Comparison of ENCODE assay signal across 31 mouse cellular contexts in genomic region chr5:71842241-71842640, GRCm38 (mm10).
DNase-seq lines count a peak whose midpoint lies in the region; ATAC-seq lines count a peak whose summit lies in the region.
"Had no signal": no experiment of that assay in that cellular context is flagged by ENCODE, and none has a peak within 500 bp of the region (broad histone marks: within the 10 kb centered on the region; RNA-seq: fewer than 3 reads in every experiment).

No protein-coding gene starts in this region.

- DNase-seq in layer of hippocampus, adult 9-11 months, result peak; percentile 19
- no peak for DNase-seq in layer of hippocampus, postnatal 14 days (ENCODE audit: low spot score in 2 of 2)
- DNase-seq in brain, adult 2 months (ENCODE audit: low read depth, low spot score), result peak; percentile 67
- peak; percentile 47 for DNase-seq in brain, embryonic 18.5 days (ENCODE audit: low read depth, low spot score)
- no peak for DNase-seq in ovary, adult 18-20 months (ENCODE audit: low spot score)
- DNase-seq: adrenal gland, adult 2 months; adrenal gland, postnatal 14 days; B cell, adult 2 months; cerebellum, adult 11 months; cerebellum, adult 2 months; cerebellum, adult 9-11 months; cerebellum, postnatal 36 days; embryo, embryonic 11 days; gastrocnemius, adult 2 months; gastrocnemius, postnatal 14 days; heart, adult 11 months; heart, postnatal 36 days; kidney, adult 11 months had no signal

- no peaks in the 10 kb centered on the region for H3K27me3 ChIP-seq in forebrain, embryonic 16.5 days (replicated peaks; ENCODE audit: control insufficient read depth, insufficient read depth, low read length)
- H3K27me3 ChIP-seq in forebrain, embryonic 12.5 days, result no peaks in the 10 kb centered on the region
- H3K27me3 ChIP-seq: CH12.LX; embryonic facial prominence, embryonic 13.5 days; hindbrain, embryonic 13.5 days; intestine, embryonic 15.5 days had no signal

- no peaks in the 10 kb centered on the region for H3K9me3 ChIP-seq in forebrain, embryonic 16.5 days (ENCODE audit: control insufficient read depth, low read length)
- no peaks in the 10 kb centered on the region for H3K9me3 ChIP-seq in forebrain, embryonic 12.5 days
- H3K9me3 ChIP-seq: embryonic facial prominence, embryonic 10.5 days; embryonic facial prominence, embryonic 13.5 days; G1E; hindbrain, embryonic 10.5 days; hindbrain, embryonic 13.5 days; intestine, embryonic 15.5 days had no signal

- peak; percentile 64; the same call in 1 of the 2 replicates for ATAC-seq in forebrain, embryonic 16.5 days
- ATAC-seq in forebrain, embryonic 12.5 days (ENCODE audit: low FRiP score), result no peak
- ATAC-seq: hindbrain, embryonic 16.5 days; intestine, embryonic 15.5 days; Patski had no signal

- H3K4me1 ChIP-seq in forebrain, embryonic 16.5 days (replicated peaks; ENCODE audit: control insufficient read depth, insufficient read depth, low read length), result no peaks in the 10 kb centered on the region
- H3K4me1 ChIP-seq in forebrain, embryonic 12.5 days, result no peaks in the 10 kb centered on the region
- H3K4me1 ChIP-seq: embryonic facial prominence, embryonic 10.5 days; embryonic facial prominence, embryonic 13.5 days; hindbrain, embryonic 10.5 days; hindbrain, embryonic 13.5 days; intestine, embryonic 15.5 days had no signal

- H3K4me2 ChIP-seq in forebrain, embryonic 16.5 days (ENCODE audit: low read length), result no peak overlapping the region
- H3K4me2 ChIP-seq in forebrain, embryonic 12.5 days, result no peak overlapping the region
- H3K4me2 ChIP-seq: embryonic facial prominence, embryonic 13.5 days; heart, embryonic 11.5 days; hindbrain, embryonic 13.5 days; intestine, embryonic 15.5 days had no signal

- no peak overlapping the region for H3K4me3 ChIP-seq in forebrain, embryonic 16.5 days (replicated peaks; ENCODE audit: low read length)
- no peak overlapping the region for H3K4me3 ChIP-seq in forebrain, embryonic 12.5 days (replicated peaks)
- H3K4me3 ChIP-seq: embryonic facial prominence, embryonic 10.5 days; embryonic facial prominence, embryonic 13.5 days; erythroblast, embryonic 14.5 days; gastrocnemius, adult 2 months; hindbrain, embryonic 10.5 days; hindbrain, embryonic 13.5 days; intestine, embryonic 15.5 days had no signal

- no peak overlapping the region for H3K27ac ChIP-seq in forebrain, embryonic 16.5 days (ENCODE audit: low read length)
- H3K27ac ChIP-seq in forebrain, embryonic 12.5 days, result no peak overlapping the region
- H3K27ac ChIP-seq: embryonic facial prominence, embryonic 10.5 days; embryonic facial prominence, embryonic 13.5 days; gastrocnemius, adult 2 months; hindbrain, embryonic 10.5 days; hindbrain, embryonic 13.5 days; intestine, embryonic 15.5 days had no signal

- H3K9ac ChIP-seq in forebrain, embryonic 16.5 days (replicated peaks; ENCODE audit: low read depth, low read length), result no peak overlapping the region
- no peak overlapping the region for H3K9ac ChIP-seq in forebrain, embryonic 12.5 days
- H3K9ac ChIP-seq: embryonic facial prominence, embryonic 13.5 days; hindbrain, embryonic 13.5 days; intestine, embryonic 15.5 days had no signal

- H3K36me3 ChIP-seq in forebrain, embryonic 16.5 days (ENCODE audit: control insufficient read depth, insufficient read depth), result no peaks in the 10 kb centered on the region
- H3K36me3 ChIP-seq in forebrain, embryonic 12.5 days (replicated peaks), result no peaks in the 10 kb centered on the region
- H3K36me3 ChIP-seq: embryonic facial prominence, embryonic 10.5 days; embryonic facial prominence, embryonic 13.5 days; G1E; hindbrain, embryonic 10.5 days; hindbrain, embryonic 13.5 days; intestine, embryonic 15.5 days had no signal

Comparison
In these comparisons a context has a peak if more than half of its experiments do, and no peak if none do; other contexts are left out.
1. DNase-seq: peak in layer of hippocampus, adult 9-11 months (single experiment), brain, adult 2 months (single experiment) and brain, embryonic 18.5 days (single experiment); none in layer of hippocampus, postnatal 14 days (0 of 2) and ovary, adult 18-20 months (single experiment).